Mouse (Mus musculus) spleen, adult 10 weeks (tissue): ENCODE data around the gene Cradd. TPM values are rescaled to one million over a fixed set of nuclear protein-coding genes. Genes with fewer than 3 reads are reported as not detected.

ENCODE experiments used
- polyA plus RNA-seq: library from polyadenylated mRNA; stranded (reverse); fragments of 350-450 nt; fragmentation: Illumina TruSeq; extraction: RNeasy Lipid Tissue Mini Kit (QIAGEN cat#74804); gene quantifications from one replicate; pipeline ENCODE4 v1.2.3, GENCODE M21; 2015; ENCODE audit warnings: low replicate concordance; ENCODE audit not compliant: insufficient read depth

Cradd gene
- 5.3 TPM for polyA plus RNA-seq

GRCm38 (mm10) chr10:95323393-95324277 is at the start of gene Cradd:
Gene Cradd, minus strand, starts transcription at chr10:95324133.

Other genes starting within 250 kb of the Cradd start
- gene Socs2, start 93.0 kb upstream of the Cradd start, polyA plus RNA-seq = 18.1 TPM
- gene Mrpl42, start 177.8 kb upstream of the Cradd start, polyA plus RNA-seq = 141 TPM
- 287 TPM for gene Ube2n, start 191.0 kb upstream of the Cradd start, polyA plus RNA-seq
- gene Nudt4, start 240.0 kb upstream of the Cradd start, polyA plus RNA-seq = 63.2 TPM